Mouse (Mus musculus) thymus, postnatal 36 days (tissue): ENCODE results near the gene Adamts12.

ENCODE experiments used
- DNase-seq, 2 experiments: peaks; one replicate each; pipeline ENCODE4 v3.0.0; 2022; ENCODE audit warnings: mixed read lengths in 2 of 2

Adamts12 gene

DNA sequence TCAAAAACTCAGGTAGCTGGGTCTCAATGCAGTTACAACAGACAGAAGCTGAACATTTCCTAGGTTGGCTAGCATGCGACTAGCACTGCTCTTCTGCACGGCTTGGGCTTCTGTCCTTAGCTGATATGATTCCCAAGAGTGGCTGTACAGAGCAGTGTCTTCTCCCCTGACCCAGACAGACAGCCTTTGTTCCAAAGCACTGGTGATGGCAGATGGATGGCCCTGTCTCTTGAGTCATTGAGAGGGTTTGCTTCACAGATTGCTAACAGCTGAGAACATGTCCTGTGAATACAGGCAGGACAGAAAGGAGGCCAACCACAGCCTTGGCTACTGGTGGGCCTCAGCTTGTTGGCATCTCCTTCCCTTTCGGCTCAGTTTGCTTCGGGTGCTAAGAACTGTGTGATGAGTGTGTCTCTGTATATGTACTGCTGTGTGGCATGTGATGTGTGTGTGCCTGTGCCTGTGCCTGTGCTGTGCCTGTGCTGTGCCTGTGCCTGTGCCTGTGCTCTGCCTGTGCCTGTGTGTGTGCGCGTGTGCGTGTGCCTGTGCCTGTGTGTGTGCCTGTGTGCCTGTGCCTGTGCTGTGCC is 109.4 kb downstream of the Adamts12 start:
- DNase-seq, result no peak

DNA sequence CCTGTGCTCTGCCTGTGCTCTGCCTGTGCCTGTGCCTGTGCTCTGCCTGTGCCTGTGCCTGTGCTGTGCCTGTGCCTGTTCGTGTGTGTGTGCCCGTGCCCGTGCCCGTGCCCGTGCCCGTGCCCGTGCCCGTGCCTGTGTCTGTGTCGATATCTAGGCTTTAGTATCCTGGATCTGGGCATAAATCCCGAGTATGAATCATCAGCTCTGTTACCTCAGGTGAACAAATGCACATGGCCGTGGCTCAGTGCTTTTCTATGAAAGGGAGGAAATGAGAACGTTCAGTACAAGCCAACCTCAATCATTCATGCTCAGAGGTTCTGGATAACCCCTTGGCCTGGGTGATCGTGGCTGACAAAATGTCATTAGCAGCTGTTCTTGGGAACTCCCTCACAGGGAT is 110.3 kb downstream of the Adamts12 start:
- DNase-seq, result no peak

DNA sequence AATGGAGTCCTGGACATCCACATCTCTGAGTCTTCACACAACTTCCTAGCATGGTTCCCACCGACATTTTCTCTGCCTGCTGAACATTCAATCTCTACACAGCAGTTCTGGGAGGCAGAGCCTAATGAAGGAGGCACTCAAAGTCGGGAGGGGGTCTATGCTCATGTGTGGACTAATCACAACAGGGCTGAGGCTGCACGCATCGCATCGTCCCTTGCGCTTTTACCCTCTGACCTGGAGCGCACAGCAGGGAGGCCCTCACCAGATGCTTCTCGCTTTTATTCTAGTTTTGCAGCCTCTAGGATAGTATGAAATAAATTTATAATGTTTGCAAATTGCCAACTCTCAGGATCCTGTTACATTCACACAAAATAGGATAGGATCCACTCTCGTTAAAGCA is 112.9 kb downstream of the Adamts12 start:
- no peak for DNase-seq

- no peak for DNase-seq
Observed at GRCm38 (mm10) chr15:11179751-11180169, 115.2 kb downstream of the Adamts12 start.

- DNase-seq, result no peak
Observed at GRCm38 (mm10) chr15:11186711-11187110, 122.1 kb downstream of the Adamts12 start.

DNA sequence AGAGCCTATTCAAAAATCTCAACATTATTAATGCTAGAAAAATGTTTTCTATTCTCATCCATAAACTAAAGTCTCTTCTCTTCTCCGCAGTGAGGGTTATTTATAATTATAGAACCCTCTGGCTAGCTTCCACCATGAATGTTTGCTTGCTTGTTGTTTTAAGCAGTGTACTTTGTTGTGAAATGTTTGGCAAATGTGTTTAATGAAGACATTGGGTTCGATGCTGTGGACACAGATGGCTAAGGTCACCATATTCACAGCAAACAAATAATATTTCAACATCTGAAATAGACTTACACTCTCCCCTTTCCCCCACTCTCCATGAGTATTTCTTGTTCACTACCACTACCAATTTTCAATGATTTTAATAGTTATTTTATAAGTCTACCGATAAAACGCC is 125.9 kb downstream of the Adamts12 start:
- DNase-seq, result no peak

DNA sequence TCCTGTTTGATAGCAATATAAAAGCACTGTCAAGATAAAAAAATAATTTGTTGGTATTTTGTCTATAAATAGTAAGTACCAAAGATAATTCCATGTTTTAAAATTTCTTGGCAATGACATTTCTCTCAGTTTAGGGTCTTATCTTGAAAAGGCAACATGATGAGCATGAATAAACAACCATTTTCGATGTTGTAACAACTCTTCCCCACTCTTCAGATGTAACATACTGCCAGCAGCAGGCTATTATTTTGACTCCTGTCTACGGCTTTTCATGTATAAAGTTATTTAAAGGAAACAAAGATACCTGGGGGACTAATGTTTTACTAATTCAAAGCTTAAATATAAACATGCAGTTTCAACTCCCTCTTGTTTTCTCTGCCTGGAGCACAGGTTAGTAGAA is 128.2 kb downstream of the Adamts12 start:
- no peak for DNase-seq

DNA sequence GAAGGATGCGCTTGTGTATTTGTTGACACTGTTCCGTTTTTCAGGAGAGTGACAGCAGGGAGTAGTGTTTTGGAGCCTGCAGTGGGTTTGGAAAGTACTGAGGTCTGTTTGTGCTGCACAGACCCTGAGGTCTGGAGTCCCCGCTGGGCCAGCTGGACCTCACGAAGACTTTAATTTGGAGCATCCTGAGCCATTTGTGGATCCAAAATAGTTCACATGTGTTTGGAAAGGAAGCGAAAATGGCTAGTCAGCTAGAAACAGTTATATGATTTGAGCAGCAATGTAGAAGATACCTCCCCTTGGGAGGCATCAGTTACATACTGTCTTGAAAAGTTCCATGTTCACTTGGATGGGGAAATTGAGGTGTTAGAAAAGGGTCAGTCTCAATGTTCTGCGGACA is 132.5 kb downstream of the Adamts12 start:
- no peak for DNase-seq

GRCm38 (mm10) chr15:11198246-11198795 is 133.7 kb downstream of the Adamts12 start:
- DNase-seq, result no peak

- DNase-seq, result no peak
Observed at GRCm38 (mm10) chr15:11203084-11203483, 138.5 kb downstream of the Adamts12 start.

DNA sequence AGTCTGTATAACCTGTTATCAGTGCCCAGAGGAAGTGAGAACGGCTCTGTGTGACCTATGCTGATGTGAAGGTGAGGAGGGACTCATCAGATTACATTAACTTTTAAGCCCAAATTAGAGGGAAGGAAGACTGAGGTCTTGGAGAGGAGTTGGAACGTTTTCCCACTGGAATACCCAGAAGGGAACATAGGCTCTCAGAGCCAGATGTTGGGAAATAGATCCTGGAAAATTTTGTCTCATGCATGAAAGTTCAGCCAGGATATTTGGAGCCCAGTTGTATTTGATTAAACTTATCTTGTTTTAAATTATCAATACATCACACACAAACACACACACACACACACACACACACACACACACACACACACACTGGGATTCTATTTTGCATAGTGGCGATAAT is 140.3 kb downstream of the Adamts12 start:
- DNase-seq, result no peak

- DNase-seq, result no peak
Observed at GRCm38 (mm10) chr15:11210976-11211375, 146.4 kb downstream of the Adamts12 start.

DNA sequence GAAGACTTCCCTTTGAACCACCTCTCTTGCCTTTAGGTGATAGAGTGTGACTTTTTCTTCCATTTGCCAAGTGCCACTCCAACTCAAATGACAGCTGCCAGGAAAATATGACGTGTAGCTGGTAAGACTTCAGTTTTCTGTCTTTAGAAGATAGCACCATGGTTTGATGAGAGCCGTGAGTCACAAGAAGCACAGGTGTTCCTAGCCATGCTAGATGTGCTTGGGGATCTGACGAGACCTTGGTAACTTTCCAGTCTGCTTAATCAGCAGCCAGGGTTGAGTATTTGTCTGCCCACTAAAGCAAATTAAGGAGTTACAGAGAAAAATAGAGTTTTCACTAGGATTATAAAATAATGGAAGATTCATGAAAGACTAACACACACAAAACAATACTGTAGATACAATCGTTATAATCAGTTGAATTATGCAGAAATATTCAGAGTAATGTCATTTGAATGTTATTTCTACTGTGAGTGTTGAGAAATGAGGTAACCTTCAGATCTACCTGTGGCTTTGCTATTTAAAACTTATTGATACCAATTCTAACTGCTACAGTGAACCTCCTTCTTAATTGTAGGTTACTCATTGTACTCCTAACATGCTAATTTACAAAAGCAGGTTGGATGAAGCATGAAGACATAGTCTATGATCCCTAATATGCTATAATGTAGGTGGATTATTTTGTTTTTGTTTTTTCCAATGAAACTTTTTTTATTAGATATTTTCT is 169.5 kb downstream of the Adamts12 start:
- no peak for DNase-seq

DNA sequence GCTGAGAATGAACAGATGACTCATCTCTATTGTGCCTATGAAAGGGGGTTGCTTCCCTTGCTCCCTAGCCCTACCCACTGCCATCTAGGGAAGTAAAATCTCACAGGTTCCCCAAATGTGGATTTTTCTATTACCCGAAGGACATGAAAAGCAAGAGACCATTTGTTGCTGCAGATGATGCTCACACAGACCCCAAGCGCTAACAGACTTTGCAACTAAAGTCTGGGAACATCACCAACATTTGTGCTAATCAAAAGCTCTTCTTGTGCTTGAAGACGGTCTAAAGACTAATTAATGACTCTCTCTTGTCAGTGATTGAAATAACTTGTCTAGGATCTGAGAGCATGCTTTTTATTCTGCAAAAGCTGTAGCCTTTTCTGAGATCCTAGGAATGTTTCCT is 175.8 kb downstream of the Adamts12 start:
- no peak for DNase-seq

DNA sequence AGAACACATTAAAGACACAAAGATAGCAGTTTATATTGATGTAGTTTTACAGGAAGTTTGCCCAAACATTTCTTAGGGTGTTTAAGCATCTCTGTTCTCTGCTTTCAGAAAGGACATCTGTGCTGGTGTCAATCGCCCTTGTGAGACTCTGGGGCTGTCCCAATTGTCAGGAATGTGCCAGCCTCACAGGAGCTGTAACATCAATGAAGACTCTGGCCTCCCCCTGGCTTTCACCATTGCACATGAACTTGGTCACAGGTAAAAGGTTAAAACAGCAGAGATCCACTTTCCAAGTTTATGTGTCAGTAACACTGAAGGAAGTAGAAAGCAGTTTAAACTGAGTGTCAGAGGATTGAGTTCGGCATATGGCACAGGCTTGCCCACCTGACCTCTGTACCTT is 176.7 kb downstream of the Adamts12 start:
- no peak for DNase-seq

DNA sequence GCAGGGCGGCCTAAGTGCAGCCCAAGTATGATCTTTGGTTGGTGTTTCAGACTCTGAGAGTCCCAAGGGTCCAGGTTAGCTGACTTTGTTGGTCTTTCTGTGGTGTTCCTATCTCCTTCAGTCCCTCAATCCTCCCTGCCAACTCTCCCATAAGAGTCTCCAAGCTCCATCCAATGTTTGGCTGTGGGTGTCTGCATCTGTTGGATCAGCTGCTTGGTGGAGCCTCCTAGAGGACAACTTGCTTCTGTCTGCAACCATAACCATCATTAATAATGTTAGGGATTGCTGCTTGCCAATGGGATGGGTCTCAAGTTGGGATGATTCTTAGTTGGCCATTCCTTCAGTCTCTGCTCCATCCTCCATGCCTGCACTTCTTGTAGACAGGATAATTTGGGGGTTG is 181.8 kb downstream of the Adamts12 start:
- no peak for DNase-seq

GRCm38 (mm10) chr15:11279273-11280080 is 214.9 kb downstream of the Adamts12 start:
- no peak for DNase-seq

- DNase-seq, result no peak
Observed at GRCm38 (mm10) chr15:11280689-11281264, 216.2 kb downstream of the Adamts12 start.

DNA sequence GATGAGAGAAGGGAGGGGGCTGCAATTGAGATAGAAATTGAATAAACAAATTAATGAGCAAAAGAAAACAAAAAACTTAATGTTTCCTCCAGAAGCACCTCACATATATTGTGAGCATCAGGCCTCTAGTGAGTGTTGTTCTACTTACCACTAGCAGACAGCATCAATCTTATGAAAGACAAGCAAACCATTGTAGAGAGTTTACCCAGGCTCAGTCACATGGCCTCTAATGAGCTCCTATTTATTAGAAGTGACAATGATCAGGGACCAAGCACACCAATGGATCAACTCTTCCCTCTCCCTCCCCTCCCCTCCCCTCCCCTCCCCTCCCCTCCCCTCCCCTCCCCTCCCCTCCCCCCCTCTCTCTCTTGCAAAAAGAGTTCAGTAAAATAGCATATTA is 218.6 kb downstream of the Adamts12 start:
- no peak for DNase-seq

DNA sequence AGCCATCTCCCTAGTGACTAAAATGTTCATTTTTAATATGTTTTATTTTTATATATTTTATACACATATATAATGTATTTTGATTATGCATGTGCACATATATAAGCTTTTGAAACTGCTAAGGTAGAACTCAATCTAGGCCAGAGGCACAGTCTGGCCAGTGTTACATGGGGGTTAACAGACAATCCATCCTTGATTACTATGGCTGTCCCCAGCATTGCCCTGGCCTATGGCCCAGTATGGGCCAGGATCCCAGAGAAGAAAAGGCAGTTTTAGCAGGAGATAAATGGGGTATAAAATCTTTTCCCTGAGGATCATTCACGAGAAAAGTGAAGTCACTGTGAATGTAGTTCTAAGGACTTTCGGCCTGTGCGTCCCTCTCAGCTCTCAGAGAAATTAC is 223.2 kb downstream of the Adamts12 start:
- no peak for DNase-seq

- no peak for DNase-seq
Observed at GRCm38 (mm10) chr15:11292246-11292645, 227.7 kb downstream of the Adamts12 start.

DNA sequence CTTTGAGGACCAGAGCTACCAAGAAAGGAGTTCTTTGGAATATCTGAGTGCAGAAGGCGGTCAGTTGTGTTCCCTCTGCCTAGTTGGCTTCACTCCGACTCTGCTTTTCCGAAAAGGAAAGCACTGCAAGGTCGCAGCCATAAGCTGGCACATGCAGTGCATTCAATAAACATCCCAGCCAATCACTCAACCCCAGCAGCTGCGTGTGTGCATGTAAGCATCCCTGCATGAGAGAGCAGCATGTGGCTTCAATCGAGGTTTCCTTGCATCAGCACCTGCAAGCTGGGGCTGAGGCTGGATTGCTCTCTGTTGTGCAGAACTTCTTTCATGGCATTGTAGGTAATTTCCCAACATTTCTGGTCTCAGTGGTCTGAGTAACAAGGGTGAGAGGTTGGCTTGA is 230.4 kb downstream of the Adamts12 start:
- DNase-seq, result no peak

GRCm38 (mm10) chr15:11297960-11298359 is 233.4 kb downstream of the Adamts12 start:
- no peak for DNase-seq
